Mouse (Mus musculus) megakaryocyte, embryonic 14.5 days (primary cell): ENCODE data around the gene 4930562C15Rik. TPM values are rescaled to one million over a fixed set of nuclear protein-coding genes. Genes with fewer than 3 reads are reported as not detected.

ENCODE experiments used
- H3K27me3 ChIP-seq: replicated peaks from 2 replicates; pipeline ENCODE3; 2012; ENCODE audit warnings: inconsistent platforms
- H3K36me3 ChIP-seq: replicated peaks from 2 replicates; pipeline ENCODE3; 2012; ENCODE audit warnings: low read length, inconsistent platforms, mixed read lengths
- H3K4me1 ChIP-seq: 2 replicates; pipeline ENCODE4 v1.6.1; 2012; ENCODE audit warnings: inconsistent platforms
- H3K4me3 ChIP-seq: replicated peaks from 2 replicates; pipeline ENCODE3; 2012; ENCODE audit warnings: moderate library complexity, mild to moderate bottlenecking, inconsistent platforms
- H3K9me3 ChIP-seq: 2 replicates; pipeline ENCODE4 v1.6.1; 2012; ENCODE audit warnings: inconsistent platforms
- FLI1 ChIP-seq: IDR thresholded peaks from 2 replicates; pipeline ENCODE4 v1.6.1; 2012; ENCODE audit warnings: low read length, inconsistent platforms, mixed read lengths
- GATA1 ChIP-seq: IDR thresholded peaks from 3 replicates; pipeline ENCODE4 v1.6.1; 2012; ENCODE audit warnings: mixed read lengths, low read length, inconsistent platforms, borderline replicate concordance
- polyA plus RNA-seq: library from polyadenylated mRNA; stranded (reverse); fragments of >175 nt; gene quantifications from 2 replicates; pipeline ENCODE4 v1.2.3, GENCODE M21; 2012; ENCODE audit warnings: low replicate concordance; ENCODE audit not compliant: insufficient read depth

4930562C15Rik gene
- polyA plus RNA-seq, 1 experiment = not detected

DNA sequence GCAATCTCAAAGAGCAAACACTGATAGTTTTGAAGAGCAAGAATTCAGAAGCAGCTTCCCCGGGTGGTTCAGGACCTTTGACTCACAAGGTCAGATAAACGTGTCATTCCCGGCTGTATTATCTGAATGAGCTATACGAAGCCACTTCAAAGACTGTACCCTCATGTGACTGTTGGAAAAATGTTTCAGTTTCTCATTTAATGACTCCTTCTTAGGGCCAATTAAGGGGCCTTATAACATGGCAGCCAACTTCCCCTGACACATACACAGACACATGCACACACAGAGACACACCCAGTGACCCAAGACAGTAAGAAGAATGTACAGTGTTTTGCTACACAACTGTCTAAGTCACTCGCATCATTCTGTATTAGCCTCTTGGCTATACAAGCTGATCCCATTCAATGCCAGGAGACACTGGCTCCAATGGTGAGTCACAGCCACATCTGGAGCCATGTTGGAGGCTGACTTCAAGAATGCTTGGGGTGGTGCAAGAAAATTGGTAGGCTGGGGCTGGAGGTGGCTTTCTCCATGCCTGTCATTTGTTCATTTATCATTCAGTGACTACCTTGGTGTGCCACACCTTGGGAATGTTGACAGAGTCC lies 19.9 kb downstream of the 4930562C15Rik start:
- Histone ChIP-seq H3K9me3 (no peaks in the 10 kb centered on the region), H3K36me3 (no peaks in the 10 kb centered on the region), H3K27me3 (peaks cover 34% of the 10 kb centered on the region), H3K4me1 (no peaks in the 10 kb centered on the region; the same call in 1 of the 2 replicates), H3K4me3 (no peak overlapping the region)
- no peak for TF ChIP-seq FLI1
- no peak for TF ChIP-seq GATA1

- no peaks in the 10 kb centered on the region for H3K9me3 ChIP-seq
- no peaks in the 10 kb centered on the region for H3K36me3 ChIP-seq
- H3K4me1 ChIP-seq = peaks cover 23% of the 10 kb centered on the region
- no peak for TF ChIP-seq FLI1
- no peak for TF ChIP-seq GATA1
- no peak overlapping the region for H3K4me3 ChIP-seq
- H3K27me3 ChIP-seq = peaks cover under 1% of the 10 kb centered on the region
These were observed 26.2 kb downstream of the 4930562C15Rik start for GRCm38 (mm10) chr16:4861392-4861791.

- Histone ChIP-seq H3K4me1 (peaks cover 33% of the 10 kb centered on the region), H3K27me3 (no peaks in the 10 kb centered on the region), H3K9me3 (no peaks in the 10 kb centered on the region), H3K36me3 (peaks cover under 1% of the 10 kb centered on the region), H3K4me3 (peak overlapping the region; percentile 69)
- TF ChIP-seq GATA1 (no peak), FLI1 (no peak)
These were observed 27.8 kb downstream of the 4930562C15Rik start for GRCm38 (mm10) chr16:4862863-4863483.

- TF ChIP-seq GATA1 (no peak), FLI1 (no peak)
- Histone ChIP-seq H3K4me1 (peaks cover 36% of the 10 kb centered on the region), H3K36me3 (peaks cover 7% of the 10 kb centered on the region), H3K9me3 (no peaks in the 10 kb centered on the region), H3K27me3 (no peaks in the 10 kb centered on the region), H3K4me3 (no peak overlapping the region)
These were observed 28.5 kb downstream of the 4930562C15Rik start for GRCm38 (mm10) chr16:4863742-4864141.

DNA sequence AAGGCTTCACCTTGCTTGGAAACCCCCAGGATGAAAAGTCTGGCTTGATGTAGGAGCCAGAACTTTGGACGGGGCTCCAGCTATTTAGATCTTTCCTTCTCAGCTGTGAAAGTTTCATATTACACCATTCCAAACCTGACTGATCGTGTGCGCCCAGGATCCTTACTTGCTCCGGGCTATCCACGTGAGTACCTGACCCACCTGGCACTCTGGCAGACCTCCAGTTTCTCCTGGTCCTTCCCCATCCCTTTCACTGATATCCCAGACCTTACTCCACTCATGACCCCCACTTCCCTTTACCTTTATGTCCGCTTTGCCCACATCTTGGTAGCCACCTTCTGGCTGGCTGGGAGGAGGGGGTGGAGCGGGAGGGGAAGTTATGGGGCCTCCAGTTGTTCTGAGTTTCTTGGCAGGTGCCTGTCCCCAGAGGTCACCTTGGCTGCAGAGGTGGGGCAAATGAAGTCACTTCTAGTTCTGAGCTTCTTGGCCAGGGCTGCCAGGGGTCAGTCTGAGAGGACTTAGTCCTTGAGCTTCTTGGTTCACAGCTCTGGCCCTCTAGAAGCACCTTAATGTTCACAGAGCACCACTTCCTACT lies 31.0 kb downstream of the 4930562C15Rik start:
- peaks cover 55% of the 10 kb centered on the region for H3K4me1 ChIP-seq
- peaks cover 31% of the 10 kb centered on the region for H3K36me3 ChIP-seq
- H3K9me3 ChIP-seq = no peaks in the 10 kb centered on the region
- H3K27me3 ChIP-seq = no peaks in the 10 kb centered on the region
- H3K4me3 ChIP-seq = no peak overlapping the region
- TF ChIP-seq GATA1 (no peak), FLI1 (no peak)

DNA sequence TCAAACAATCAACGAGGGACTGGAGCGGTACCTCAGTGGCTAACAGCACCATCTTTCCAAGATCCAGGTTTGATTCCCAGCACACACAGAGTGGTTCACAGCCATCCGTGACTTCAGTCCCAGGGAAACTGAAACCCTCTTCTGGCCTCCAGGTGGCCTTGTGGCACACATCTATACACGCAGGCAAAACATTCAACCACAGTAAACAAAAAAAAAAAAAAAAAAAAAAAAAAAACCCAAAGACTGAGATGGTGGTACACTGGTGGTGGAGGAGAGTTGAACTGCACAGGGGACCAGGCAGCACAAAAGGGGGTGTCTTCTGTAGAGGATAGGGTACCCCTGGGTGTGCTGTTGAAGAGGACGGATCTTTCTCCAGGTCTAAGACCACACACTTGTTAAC lies 35.3 kb downstream of the 4930562C15Rik start:
- Histone ChIP-seq H3K36me3 (peaks cover 70% of the 10 kb centered on the region), H3K4me3 (no peak overlapping the region), H3K9me3 (no peaks in the 10 kb centered on the region), H3K4me1 (peaks cover 72% of the 10 kb centered on the region), H3K27me3 (no peaks in the 10 kb centered on the region)
- TF ChIP-seq GATA1 (no peak), FLI1 (no peak)

DNA sequence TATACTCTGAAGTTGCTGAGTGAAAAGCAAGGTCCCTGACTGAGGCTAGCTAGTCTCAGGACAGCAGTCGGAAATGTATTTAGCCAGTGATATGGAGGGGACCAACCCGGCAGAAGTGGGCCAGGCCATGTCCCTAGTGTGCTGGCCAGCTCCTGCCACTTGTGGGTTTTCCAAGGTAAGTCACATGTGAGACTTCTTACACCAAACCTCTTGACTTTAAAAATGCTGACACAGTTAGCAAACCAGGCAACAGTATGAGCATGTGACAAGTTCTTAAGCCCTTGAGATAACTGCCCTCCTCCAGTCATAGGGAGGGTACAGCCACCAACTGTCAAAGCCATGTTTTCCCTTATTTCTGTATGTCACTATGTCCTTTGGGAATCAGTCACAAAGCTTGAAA lies 36.7 kb downstream of the 4930562C15Rik start:
- H3K4me1 ChIP-seq = peaks cover 86% of the 10 kb centered on the region
- no peaks in the 10 kb centered on the region for H3K9me3 ChIP-seq
- no peak for TF ChIP-seq FLI1
- no peak for TF ChIP-seq GATA1
- no peaks in the 10 kb centered on the region for H3K27me3 ChIP-seq
- peaks cover 85% of the 10 kb centered on the region for H3K36me3 ChIP-seq
- no peak overlapping the region for H3K4me3 ChIP-seq

DNA sequence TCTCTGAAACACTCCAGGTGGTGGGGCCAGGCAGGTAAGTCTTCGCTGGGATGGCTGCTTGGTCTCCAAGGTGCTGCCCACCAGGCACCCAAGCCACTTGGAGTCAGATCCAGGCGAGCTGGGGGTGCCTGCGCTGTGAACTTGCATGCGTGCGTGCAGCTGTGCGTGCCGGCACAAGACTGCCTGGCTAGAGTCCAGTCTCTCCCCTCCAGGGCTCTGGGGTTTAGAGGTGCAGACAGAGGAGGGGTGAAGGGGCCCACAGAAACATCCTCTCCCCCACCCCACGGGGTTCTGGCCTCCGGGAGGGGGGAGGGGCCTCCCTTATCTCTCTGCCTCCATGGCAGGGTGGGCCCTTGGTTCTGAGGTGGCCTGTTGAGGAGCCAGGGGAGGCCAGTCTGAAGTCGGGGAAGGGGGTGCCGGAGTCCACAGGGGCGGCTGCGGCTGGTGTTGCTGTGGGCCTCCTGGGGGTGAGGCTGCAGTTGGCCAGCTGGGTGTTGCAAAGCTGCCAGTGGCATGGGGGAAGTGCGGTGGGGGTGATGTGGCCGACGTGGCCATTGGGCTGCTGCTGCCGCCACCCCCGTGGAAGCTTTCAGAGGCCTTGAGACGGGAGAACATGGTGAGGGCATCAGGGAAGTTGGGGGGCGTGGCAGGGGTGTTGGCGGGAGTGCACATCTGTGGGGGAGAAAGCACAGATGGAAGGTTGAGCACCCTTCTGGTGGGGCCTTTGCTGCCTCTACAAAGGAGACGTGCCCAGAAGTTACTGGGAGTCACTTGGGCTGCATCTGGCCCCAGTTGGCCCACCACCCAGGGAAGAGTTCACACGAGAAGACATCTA lies 40.2 kb downstream of the 4930562C15Rik start:
- TF ChIP-seq GATA1 (no peak), FLI1 (no peak)
- Histone ChIP-seq H3K27me3 (no peaks in the 10 kb centered on the region), H3K9me3 (no peaks in the 10 kb centered on the region), H3K36me3 (peaks cover 70% of the 10 kb centered on the region), H3K4me3 (peak overlapping the region; percentile 43), H3K4me1 (peaks cover 86% of the 10 kb centered on the region)

DNA sequence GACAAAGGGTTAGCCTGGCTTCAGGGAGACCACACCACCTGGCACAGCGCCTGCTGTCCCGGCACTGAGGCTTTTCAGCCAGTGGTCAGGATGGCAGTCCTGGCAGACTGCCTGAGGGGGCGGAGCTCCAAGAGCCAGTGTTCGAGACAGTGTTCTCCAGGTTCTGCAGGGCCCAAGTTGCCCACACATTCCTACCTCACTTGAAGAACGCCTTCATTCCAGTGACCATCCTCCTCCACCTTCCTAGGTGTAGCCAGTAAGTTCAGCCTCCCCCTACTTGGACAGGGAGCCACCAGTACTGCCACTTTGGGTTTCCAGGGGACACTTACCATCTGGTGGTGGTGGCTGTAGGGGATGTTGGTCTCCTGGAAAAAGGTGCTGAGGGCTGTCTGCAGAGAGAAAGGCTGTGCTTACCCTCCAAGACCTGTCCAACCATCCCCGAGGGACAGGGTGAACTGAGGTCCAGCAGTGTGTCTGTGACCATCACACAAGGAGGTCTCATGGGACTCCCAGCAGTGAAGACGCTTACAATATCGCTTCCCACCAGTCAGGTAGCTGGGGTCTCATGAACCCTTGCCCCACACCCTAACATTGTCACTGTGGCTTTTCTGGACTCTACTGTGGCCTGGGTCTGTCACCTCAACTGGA lies 40.9 kb downstream of the 4930562C15Rik start:
- H3K9me3 ChIP-seq = no peaks in the 10 kb centered on the region
- H3K36me3 ChIP-seq = peaks cover 63% of the 10 kb centered on the region
- H3K4me1 ChIP-seq = peaks cover 85% of the 10 kb centered on the region
- no peaks in the 10 kb centered on the region for H3K27me3 ChIP-seq
- TF ChIP-seq GATA1 (no peak), FLI1 (no peak)
- peak overlapping the region; percentile 43 for H3K4me3 ChIP-seq
